Mouse (Mus musculus): ENCODE data around the gene Actn4.

- no peak for TF ChIP-seq CTCF (IDR thresholded peaks at IDR 0.05; ENCODE audit: control insufficient read depth, insufficient read depth, insufficient read length)
- no peak for TF ChIP-seq MYOD1 (IDR thresholded peaks at IDR 0.05; ENCODE audit: control insufficient read depth, insufficient read length, low read depth)
These were observed 50.5 kb downstream of the Actn4 start for GRCm38 (mm10) chr7:28911632-28912031.
